Mouse (Mus musculus) intestine, postnatal 0 days (tissue): ENCODE measurements around the gene Cep112. TPM values are rescaled to one million over a fixed set of nuclear protein-coding genes. Genes with fewer than 3 reads are reported as not detected.
A peak's percentile ranks its signal among the peaks of the same experiment; 100 is the strongest.

ENCODE experiments used
- ATAC-seq: fragments of 200-750 bp; cut with Nextera tagmentation; 2 replicates; pipeline ENCODE4 v1.8.0; 2017; ENCODE audit warnings: mild to moderate bottlenecking, moderate TSS enrichment, moderate library complexity
- H3K27ac ChIP-seq: fragments of 300-500 bp; sonication (generic); 2 replicates; pipeline ENCODE4 v1.5.1; 2014; ENCODE audit warnings: mild to moderate bottlenecking, low read depth, low read length, moderate library complexity
- H3K27me3 ChIP-seq: fragments of 300-500 bp; sonication (generic); replicated peaks from 2 replicates; pipeline ENCODE4 v1.6.1; 2014; ENCODE audit warnings: low read length, mixed read lengths; ENCODE audit not compliant: control insufficient read depth, insufficient read depth
- H3K36me3 ChIP-seq: fragments of 300-500 bp; sonication (generic); 2 replicates; pipeline ENCODE4 v1.6.1; 2014; ENCODE audit warnings: mild to moderate bottlenecking, moderate library complexity; ENCODE audit not compliant: control insufficient read depth, insufficient read depth
- H3K4me1 ChIP-seq: fragments of 300-500 bp; sonication (generic); replicated peaks from 2 replicates; pipeline ENCODE4 v1.6.1; 2014; ENCODE audit warnings: antibody characterized with exemption, low read length, mixed read lengths; ENCODE audit not compliant: control insufficient read depth, insufficient read depth
- H3K4me2 ChIP-seq: fragments of 300-500 bp; sonication (generic); replicated peaks from 2 replicates; pipeline ENCODE4 v1.6.1; 2014; ENCODE audit warnings: low read depth, mild to moderate bottlenecking, moderate library complexity
- H3K4me3 ChIP-seq: fragments of 300-500 bp; sonication (generic); 2 replicates; pipeline ENCODE4 v1.5.1; 2014; ENCODE audit warnings: low read depth, low read length
- H3K9ac ChIP-seq: fragments of 300-500 bp; sonication (generic); 2 replicates; pipeline ENCODE4 v1.6.1; 2014; ENCODE audit warnings: mild to moderate bottlenecking, low read depth, low read length
- H3K9me3 ChIP-seq: fragments of 300-500 bp; sonication (generic); 2 replicates; pipeline ENCODE4 v1.6.1; 2016; ENCODE audit warnings: mixed run types; ENCODE audit not compliant: control insufficient read depth
- CTCF ChIP-seq: sonication (generic); IDR thresholded peaks from 2 replicates; pipeline ENCODE4 v1.5.1; 2016; ENCODE audit warnings: low read depth, mild to moderate bottlenecking, control low read depth, antibody characterized with exemption, moderate library complexity
- WGBS: fragments of 180-500 bp; shearing (Covaris S2); extraction: QIAGEN DNeasy Blood & Tissue Kit; methylation state at CpG from one replicate; pipeline ENCODE4 v1.1.7; 2014; 5-methylcytosine and 5-hydroxymethylcytosine counted together
- polyA plus RNA-seq: library from polyadenylated mRNA; unstranded; fragments of >200 nt; fragmentation: Nextera tagmentation; extraction: Ambion mirVana; gene quantifications from 2 replicates; pipeline ENCODE4 v1.2.1, GENCODE M21; 2015

Cep112 gene
- polyA plus RNA-seq, 1 experiment from 2014 or later, result 3.9 TPM

DNA sequence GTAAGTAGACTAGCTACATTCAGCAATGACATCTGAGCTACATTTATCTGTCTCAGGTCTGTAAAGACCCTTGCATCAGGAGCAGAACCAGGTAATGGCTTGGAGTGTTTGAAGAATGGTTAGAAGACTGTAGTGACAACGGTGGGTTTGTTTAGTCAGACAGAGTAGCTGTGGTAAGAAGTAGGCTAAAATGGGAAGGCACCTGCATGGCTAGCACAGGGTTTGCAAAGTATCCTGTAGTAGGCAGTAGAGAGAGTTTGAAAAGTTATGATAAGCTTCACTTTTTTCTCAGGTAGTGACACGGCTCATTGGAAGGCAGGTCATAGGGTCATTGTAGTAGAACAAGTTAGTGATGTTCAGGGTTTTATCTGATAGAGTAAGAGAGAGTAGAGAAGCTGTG lies 4.1 kb downstream of the Cep112 start:
- TF ChIP-seq CTCF, result 0 out of 2 replicates have a peak, but pooled peaks have one; percentile 21
- H3K36me3 ChIP-seq, result no peaks in the 10 kb centered on the region
- ATAC-seq, result no peak
- H3K9me3 ChIP-seq, result no peaks in the 10 kb centered on the region
- no peak overlapping the region for H3K9ac ChIP-seq
- no peak overlapping the region for H3K4me3 ChIP-seq
- no peak overlapping the region for H3K4me2 ChIP-seq
- no peaks in the 10 kb centered on the region for H3K27me3 ChIP-seq
- WGBS, result 52% methylated on average over 2 of the region's 2 CpGs
- H3K27ac ChIP-seq, result no peak overlapping the region
- no peaks in the 10 kb centered on the region for H3K4me1 ChIP-seq

DNA sequence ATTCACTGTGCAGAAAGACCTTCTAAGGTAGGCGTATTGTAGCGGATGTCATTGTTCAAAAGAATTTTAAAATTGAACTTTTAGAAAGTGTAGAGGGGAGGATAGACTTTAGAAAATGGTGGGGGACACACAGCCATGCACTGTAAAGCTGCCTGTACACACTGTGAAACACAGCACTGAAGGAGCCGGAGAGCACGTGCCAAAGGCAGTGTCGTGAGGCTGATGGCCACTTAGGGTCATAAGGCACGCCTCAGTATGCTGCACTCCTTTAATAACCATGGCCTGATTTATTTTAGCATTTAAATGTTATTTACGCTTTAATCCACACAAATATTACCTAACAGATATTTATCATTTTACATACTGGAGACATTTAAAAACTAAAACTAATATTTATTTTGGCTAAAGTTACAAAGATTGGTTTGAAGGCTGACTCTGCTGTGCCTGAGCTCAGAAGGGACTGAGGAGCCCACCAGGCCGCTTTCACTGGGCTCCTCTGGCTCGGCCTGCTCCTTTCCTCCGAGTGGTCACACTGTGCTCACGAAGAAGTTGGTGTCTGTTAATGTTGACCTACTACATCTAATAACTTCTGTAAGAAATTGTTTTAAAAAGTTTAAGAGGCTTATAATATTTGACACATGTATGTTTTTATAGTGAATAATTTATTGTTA lies 19.0 kb downstream of the Cep112 start:
- H3K36me3 ChIP-seq, result no peaks in the 10 kb centered on the region
- no peak overlapping the region for H3K9ac ChIP-seq
- H3K4me2 ChIP-seq, result no peak overlapping the region
- no peaks in the 10 kb centered on the region for H3K9me3 ChIP-seq
- H3K4me3 ChIP-seq, result no peak overlapping the region
- TF ChIP-seq CTCF, result no peak
- 79% methylated on average over 11 of the region's 11 CpGs for WGBS
- ATAC-seq, result no peak
- no peak overlapping the region for H3K27ac ChIP-seq
- no peaks in the 10 kb centered on the region for H3K27me3 ChIP-seq
- no peaks in the 10 kb centered on the region for H3K4me1 ChIP-seq

- Histone ChIP-seq H3K9me3 (peaks cover 5% of the 10 kb centered on the region; the same call in 1 of the 2 replicates), H3K36me3 (no peaks in the 10 kb centered on the region), H3K4me1 (no peaks in the 10 kb centered on the region), H3K4me3 (no peak overlapping the region), H3K27ac (no peak overlapping the region), H3K4me2 (no peak overlapping the region), H3K27me3 (no peaks in the 10 kb centered on the region), H3K9ac (no peak overlapping the region)
- peak; percentile 64 for TF ChIP-seq CTCF
- ATAC-seq, result no peak
Observed at GRCm38 (mm10) chr11:108447148-108447547, 22.2 kb downstream of the Cep112 start.

DNA sequence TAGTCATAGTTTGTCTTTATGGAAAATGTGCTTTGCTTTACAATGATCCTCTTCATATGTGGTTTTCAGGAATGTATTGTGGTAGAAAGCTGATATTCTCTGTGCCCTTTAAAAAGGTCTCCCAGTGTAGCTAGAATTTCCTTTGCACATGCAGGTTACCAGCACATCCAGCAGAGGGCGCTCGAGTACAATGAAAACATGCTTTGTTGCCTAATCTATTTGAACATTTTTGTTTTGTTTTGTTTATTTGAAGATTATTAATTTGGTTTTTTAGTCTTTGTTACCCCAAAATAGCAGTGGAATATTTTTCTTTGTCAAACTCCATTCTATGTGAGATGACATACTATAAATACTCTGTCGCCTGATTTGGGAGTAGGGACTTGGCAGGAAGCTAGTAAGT lies 24.8 kb downstream of the Cep112 start:
- no peak overlapping the region for H3K27ac ChIP-seq
- H3K36me3 ChIP-seq, result no peaks in the 10 kb centered on the region
- H3K9me3 ChIP-seq, result peaks cover 5% of the 10 kb centered on the region; the same call in 1 of the 2 replicates
- H3K9ac ChIP-seq, result no peak overlapping the region
- WGBS, result 27% methylated on average over 3 of the region's 3 CpGs
- peak; percentile 89 for TF ChIP-seq CTCF
- no peak overlapping the region for H3K4me3 ChIP-seq
- no peaks in the 10 kb centered on the region for H3K27me3 ChIP-seq
- no peaks in the 10 kb centered on the region for H3K4me1 ChIP-seq
- ATAC-seq, result no peak
- H3K4me2 ChIP-seq, result no peak overlapping the region

DNA sequence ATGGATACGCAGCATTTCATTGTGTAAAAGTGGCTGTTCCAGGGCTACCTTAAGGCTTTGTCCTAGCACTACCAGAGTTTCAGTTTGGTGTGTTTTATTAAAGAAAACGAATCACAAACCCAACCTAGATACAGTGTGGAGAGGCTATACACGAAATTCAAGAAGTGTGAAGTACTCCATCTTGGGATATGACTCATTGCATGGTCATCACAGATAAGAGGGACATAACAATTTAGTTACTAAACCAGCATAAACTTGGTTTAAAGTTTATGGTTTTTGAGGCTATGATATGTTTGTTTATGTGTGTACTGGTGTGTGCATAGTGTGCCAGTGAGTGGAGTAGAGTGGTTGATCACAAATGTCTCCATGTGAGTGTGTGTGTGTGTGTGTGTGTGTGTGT lies 34.6 kb downstream of the Cep112 start:
- WGBS, result 83% methylated on average over 3 of the region's 3 CpGs

DNA sequence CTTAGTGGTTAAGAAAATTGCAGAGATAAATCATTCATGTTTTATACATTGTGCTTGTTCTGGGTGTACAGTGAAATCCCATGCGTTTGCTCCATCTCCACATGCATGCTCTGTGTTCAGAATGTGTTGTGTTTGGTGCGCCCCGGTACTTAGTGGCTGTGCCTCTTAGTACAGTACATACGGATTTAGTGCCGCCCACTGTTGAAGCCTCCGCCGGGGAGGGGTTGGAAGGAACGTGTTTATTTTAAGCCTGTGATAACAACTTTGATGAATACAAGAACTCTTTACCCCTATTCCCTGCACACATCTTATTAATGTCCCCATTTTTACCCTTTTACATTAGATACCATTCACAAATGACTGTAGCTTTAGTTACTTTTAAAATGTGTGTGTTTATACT lies 39.1 kb downstream of the Cep112 start:
- H3K27me3 ChIP-seq, result no peaks in the 10 kb centered on the region
- TF ChIP-seq CTCF, result no peak
- no peak overlapping the region for H3K4me2 ChIP-seq
- H3K4me3 ChIP-seq, result no peak overlapping the region
- WGBS, result 64% methylated on average over 8 of the region's 8 CpGs
- ATAC-seq, result no peak
- H3K36me3 ChIP-seq, result no peaks in the 10 kb centered on the region
- H3K27ac ChIP-seq, result no peak overlapping the region
- H3K4me1 ChIP-seq, result no peaks in the 10 kb centered on the region
- no peak overlapping the region for H3K9ac ChIP-seq
- no peaks in the 10 kb centered on the region for H3K9me3 ChIP-seq

More for the DNA sequence above, 34.6 kb downstream of the Cep112 start:
- Histone ChIP-seq H3K9ac (no peak overlapping the region), H3K4me2 (no peak overlapping the region), H3K36me3 (no peaks in the 10 kb centered on the region), H3K4me1 (no peaks in the 10 kb centered on the region), H3K9me3 (no peaks in the 10 kb centered on the region), H3K4me3 (no peak overlapping the region), H3K27ac (no peak overlapping the region), H3K27me3 (no peaks in the 10 kb centered on the region)
- ATAC-seq, result no peak
- no peak for TF ChIP-seq CTCF
